Comparison of ENCODE assay signal across 7 mouse cellular contexts in genomic region chr7:121707073-121707667, GRCm38 (mm10). TPM values are rescaled to one million over a fixed set of nuclear protein-coding genes. Genes with fewer than 3 reads are reported as not detected.
DNase-seq lines count a peak whose midpoint lies in the region; ATAC-seq lines count a peak whose summit lies in the region.

Gene Usp31, minus strand, starts transcription at chr7:121707253.

- peak within 1 kb of the TSS; percentile 80 for H3K4me3 ChIP-seq in embryonic facial prominence, embryonic 11.5 days (ENCODE audit: low read depth, low read length)
- peak within 1 kb of the TSS; percentile 86 for H3K4me3 ChIP-seq in limb, embryonic 10.5 days
- peak within 1 kb of the TSS; percentile 66 for H3K4me3 ChIP-seq in midbrain, embryonic 13.5 days (replicated peaks)

- peak; percentile 99 for ATAC-seq in embryonic facial prominence, embryonic 11.5 days (replicated peaks; ENCODE audit: insufficient number of reproducible peaks, low FRiP score, low TSS enrichment, low read depth)
- peak; percentile 96 for ATAC-seq in granulocyte monocyte progenitor cell, adult 5-6 weeks (replicated peaks; ENCODE audit: poor library complexity, severe bottlenecking)
- peak; percentile 99 for ATAC-seq in midbrain, embryonic 13.5 days

- peak within 1 kb of the TSS; percentile 72 for H3K27ac ChIP-seq in embryonic facial prominence, embryonic 11.5 days (replicated peaks; ENCODE audit: low read depth, low read length)
- peak within 1 kb of the TSS; percentile 92 for H3K27ac ChIP-seq in limb, embryonic 10.5 days
- peak within 1 kb of the TSS; percentile 93 for H3K27ac ChIP-seq in midbrain, embryonic 13.5 days

- peak within 1 kb of the TSS; percentile 98 for H3K4me2 ChIP-seq in embryonic facial prominence, embryonic 11.5 days (ENCODE audit: low read depth, low read length)
- H3K4me2 ChIP-seq in midbrain, embryonic 13.5 days (replicated peaks): peak within 1 kb of the TSS; percentile 79

- no peaks in the 10 kb centered on the region for H3K36me3 ChIP-seq in embryonic facial prominence, embryonic 11.5 days (replicated peaks; ENCODE audit: control insufficient read depth, insufficient read depth, low read depth, low read length)
- peaks cover 12% of the 10 kb centered on the region for H3K36me3 ChIP-seq in limb, embryonic 10.5 days
- 0 out of 2 replicates have a peak, but pooled peaks cover 3% of the 10 kb centered on the region for H3K36me3 ChIP-seq in midbrain, embryonic 13.5 days

- no peaks in the 10 kb centered on the region for H3K27me3 ChIP-seq in embryonic facial prominence, embryonic 11.5 days (ENCODE audit: control insufficient read depth, insufficient read depth, low read length)
- H3K27me3 ChIP-seq in limb, embryonic 10.5 days (ENCODE audit: low read depth, poor library complexity, severe bottlenecking): 0 out of 2 replicates have a peak, but pooled peaks cover 5% of the 10 kb centered on the region
- peaks cover 11% of the 10 kb centered on the region for H3K27me3 ChIP-seq in midbrain, embryonic 13.5 days

- no peaks in the 10 kb centered on the region for H3K4me1 ChIP-seq in embryonic facial prominence, embryonic 11.5 days (ENCODE audit: control insufficient read depth, insufficient read depth, low read length)
- peaks cover 22% of the 10 kb centered on the region for H3K4me1 ChIP-seq in limb, embryonic 10.5 days
- H3K4me1 ChIP-seq in midbrain, embryonic 13.5 days (replicated peaks): peaks cover 34% of the 10 kb centered on the region

- no peaks in the 10 kb centered on the region for H3K9me3 ChIP-seq in embryonic facial prominence, embryonic 11.5 days (replicated peaks; ENCODE audit: control insufficient read depth, low read length)
- H3K9me3 ChIP-seq in limb, embryonic 10.5 days (replicated peaks): no peaks in the 10 kb centered on the region
- H3K9me3 ChIP-seq in midbrain, embryonic 13.5 days: no peaks in the 10 kb centered on the region

- WGBS in embryonic facial prominence, embryonic 11.5 days: 0% methylated on average over 61 of the region's 82 CpGs
- 3% methylated on average over 80 of the region's 82 CpGs for WGBS in limb, embryonic 10.5 days
- WGBS in midbrain, embryonic 13.5 days: under 1% methylated on average over 75 of the region's 82 CpGs

- peak within 1 kb of the TSS; percentile 82 for H3K9ac ChIP-seq in embryonic facial prominence, embryonic 11.5 days (replicated peaks; ENCODE audit: low read length)
- peak within 1 kb of the TSS; percentile 76 for H3K9ac ChIP-seq in midbrain, embryonic 13.5 days (replicated peaks)

- peak; percentile 96 for DNase-seq in adrenal gland, postnatal 14 days
- peak; percentile 99 for DNase-seq in embryonic facial prominence, embryonic 11.5 days (ENCODE audit: low spot score)
- peak; percentile 95 for DNase-seq in kidney, adult 11 months
- DNase-seq in limb, embryonic 10.5 days (ENCODE audit: low spot score): peak; percentile 92
- DNase-seq in spleen, adult 12 weeks (ENCODE audit: low spot score): peak; percentile 86

RNA-seq across cellular contexts. Expression of gene Usp31, which starts in this region (rescaled TPM):
- total RNA-seq in adrenal gland, postnatal 14 days (2021): 15.2 and 15.3 TPM in 2 replicates
- polyA plus RNA-seq in embryonic facial prominence, embryonic 11.5 days (2014; fragmentation: Nextera tagmentation; extraction: Ambion mirVana): 2.8 and 3.3 TPM in 2 replicates
- 10.6 and 11.3 TPM in 2 replicates for total RNA-seq in granulocyte monocyte progenitor cell, adult 5-6 weeks (2014; fragmentation: Nextera tagmentation)
- total RNA-seq in granulocyte monocyte progenitor cell, adult 5-6 weeks (2017): 7.6 and 9.1 TPM in 2 replicates
- polyA plus RNA-seq in limb, embryonic 10.5 days (2016; fragmentation: Nextera tagmentation; extraction: Ambion mirVana): 1.6 and 2.3 TPM in 2 replicates
- 2.9 and 3.2 TPM in 2 replicates for polyA plus RNA-seq in midbrain, embryonic 13.5 days (2015; fragmentation: Nextera tagmentation; extraction: Ambion mirVana)

Comparison
In these comparisons a context has a peak if more than half of its experiments do, and no peak if none do; other contexts are left out.
1. Peak in every context shown above with its lines: DNase-seq, ATAC-seq, H3K4me3 ChIP-seq and H3K27ac ChIP-seq.